Mouse (Mus musculus) gastrocnemius, postnatal 4 days (tissue): ENCODE results near the gene Cilp. TPM values are rescaled to one million over a fixed set of nuclear protein-coding genes. Genes with fewer than 3 reads are reported as not detected.
"Not testable (repeated sequence)": the region's sequence is repeated elsewhere in the genome, so short reads cannot be mapped to it uniquely, and the experiment has no call there.

Source experiments
- DNase-seq, 2 experiments: peaks; one replicate each; pipeline ENCODE4 v3.0.0; 2021 to 2022; ENCODE audit warnings: low spot score in 2 of 2, mixed read lengths in 2 of 2
- total RNA-seq, 2 experiments: library from RNA; stranded (reverse); gene quantifications; 2 replicates each; pipeline ENCODE4 v1.2.3; 2021

Cilp gene
- total RNA-seq, 2 experiments from 2014 or later: 56.9 to 59.0 TPM

- peak in 1 of 2 experiments; percentile 36 for DNase-seq
Measured at GRCm38 (mm10) chr9:65247502-65248376, 17.2 kb upstream of the Cilp start.

- DNase-seq: no peak
Measured at GRCm38 (mm10) chr9:65248377-65248690, 16.6 kb upstream of the Cilp start.

GRCm38 (mm10) chr9:65252026-65252425 is 13.0 kb upstream of the Cilp start:
- DNase-seq: peak in 1 of 2 experiments; percentile 60

DNA sequence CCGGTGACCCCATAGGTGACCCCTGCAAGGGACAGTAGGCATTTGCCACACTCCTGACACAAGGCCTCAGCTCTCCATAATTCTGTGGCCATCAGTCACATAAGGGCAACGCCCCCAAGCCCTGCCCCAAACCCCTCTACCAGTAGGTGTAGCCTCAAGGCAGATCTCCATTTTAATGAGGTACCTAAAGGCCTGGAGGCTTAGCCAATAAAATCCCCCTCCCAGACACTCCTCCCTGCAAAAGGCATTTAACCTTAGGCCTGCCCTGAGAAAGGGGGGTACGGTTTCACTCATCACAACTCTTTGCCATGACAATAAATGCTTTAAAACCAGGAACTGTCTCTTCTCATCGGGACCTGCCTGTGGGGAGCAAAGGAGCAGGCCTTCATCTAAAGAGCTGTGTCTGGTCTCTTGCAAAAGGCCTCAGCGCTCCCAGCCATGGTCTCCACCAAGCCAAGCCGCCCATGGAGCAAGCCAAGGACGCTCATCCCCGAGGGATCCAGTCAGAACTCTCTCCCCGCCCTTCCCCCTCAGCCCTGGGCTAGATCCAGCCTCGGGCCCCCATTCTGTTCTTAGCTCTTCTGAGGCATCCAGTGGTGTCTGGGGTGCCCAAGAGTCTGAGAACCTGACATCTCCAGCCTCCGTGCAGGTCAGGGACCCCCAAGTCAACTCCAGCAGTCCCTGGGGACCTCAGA is 8.9 kb upstream of the Cilp start:
- no peak for DNase-seq

GRCm38 (mm10) chr9:65257218-65257910 is 7.6 kb upstream of the Cilp start:
- DNase-seq: no peak

- no peak for DNase-seq
Measured at GRCm38 (mm10) chr9:65259366-65259765, 5.6 kb upstream of the Cilp start.

DNA sequence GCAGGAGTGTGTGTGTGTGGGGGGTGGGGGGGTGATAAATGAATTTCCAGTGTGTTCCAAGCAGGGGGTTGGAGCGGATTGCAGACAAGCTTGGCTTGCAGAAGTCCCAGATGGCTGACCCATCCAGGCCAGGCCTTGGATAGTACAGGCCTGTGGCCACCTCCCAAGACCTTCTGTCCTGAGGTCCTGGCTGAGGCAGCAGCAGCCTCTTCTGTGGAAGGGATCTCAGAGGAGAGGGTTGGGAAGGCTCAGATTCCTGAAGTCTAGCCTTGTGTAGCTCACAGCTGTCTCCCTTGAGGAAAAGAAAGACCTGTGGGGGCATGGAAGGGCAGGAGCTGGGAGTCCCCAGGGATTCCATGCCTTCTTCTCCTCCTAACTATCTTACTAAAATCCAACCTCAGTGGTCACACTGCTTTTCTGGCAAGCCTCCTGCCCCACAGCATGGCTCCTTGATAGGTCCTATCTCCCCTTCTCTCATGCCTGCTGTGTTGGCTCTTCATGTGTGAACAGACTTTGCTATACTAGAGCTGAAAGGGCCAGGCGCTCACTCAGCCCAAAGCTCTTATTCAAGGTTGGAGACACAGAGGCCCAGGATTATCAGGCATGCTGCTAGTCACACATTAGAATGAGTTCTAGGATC is 3.3 kb upstream of the Cilp start:
- DNase-seq: peak in 1 of 2 experiments; percentile 58

- DNase-seq: no peak
Measured at GRCm38 (mm10) chr9:65262641-65263120, 2.3 kb upstream of the Cilp start.

- DNase-seq: no peak
Measured at GRCm38 (mm10) chr9:65267742-65268515, 2.9 kb downstream of the Cilp start.

- no peak for DNase-seq
Measured at GRCm38 (mm10) chr9:65273048-65273809, 8.2 kb downstream of the Cilp start.

GRCm38 (mm10) chr9:65273873-65274272 is 8.9 kb downstream of the Cilp start:
- DNase-seq: no peak

- not testable (repeated sequence) for DNase-seq
Measured at GRCm38 (mm10) chr9:65274851-65275250, 9.9 kb downstream of the Cilp start.

DNA sequence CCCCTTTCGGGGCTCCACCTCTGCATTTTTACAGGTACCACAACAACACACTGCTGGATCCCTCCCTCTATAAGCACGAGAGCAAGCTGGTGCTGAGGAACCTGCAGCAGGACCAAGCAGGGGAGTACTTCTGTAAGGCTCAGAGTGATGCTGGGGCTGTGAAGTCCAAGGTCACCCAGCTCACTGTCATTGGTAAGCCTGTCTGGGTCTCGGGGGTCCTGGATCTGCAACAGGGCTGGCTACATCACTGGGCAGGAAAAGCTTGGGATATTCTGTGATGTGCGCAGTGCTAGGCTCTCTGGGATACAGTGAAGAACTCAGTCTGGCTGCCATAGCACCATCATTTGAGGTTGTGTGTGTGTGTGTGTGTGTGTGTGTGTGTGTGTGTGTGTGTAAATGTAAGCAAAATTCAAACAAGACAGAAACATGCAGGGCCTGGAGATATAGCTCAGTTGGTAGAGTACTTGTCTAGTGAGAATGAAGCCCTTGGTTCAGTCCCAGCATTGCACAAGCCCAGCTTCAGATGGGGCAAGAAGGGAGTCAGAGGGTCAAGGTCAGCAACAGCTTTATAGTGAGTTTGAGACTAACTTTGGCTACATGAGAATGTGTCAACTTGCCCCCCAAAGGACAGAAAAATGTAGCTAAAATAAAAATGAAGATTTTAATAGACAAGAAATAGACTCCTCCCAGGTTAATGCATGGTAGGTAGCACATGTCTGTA is 11.0 kb downstream of the Cilp start:
- DNase-seq: no peak

GRCm38 (mm10) chr9:65281536-65282151 is 16.7 kb downstream of the Cilp start:
- DNase-seq: peak in 1 of 2 experiments; percentile 46

GRCm38 (mm10) chr9:65283301-65283700 is 18.3 kb downstream of the Cilp start:
- no peak for DNase-seq

DNA sequence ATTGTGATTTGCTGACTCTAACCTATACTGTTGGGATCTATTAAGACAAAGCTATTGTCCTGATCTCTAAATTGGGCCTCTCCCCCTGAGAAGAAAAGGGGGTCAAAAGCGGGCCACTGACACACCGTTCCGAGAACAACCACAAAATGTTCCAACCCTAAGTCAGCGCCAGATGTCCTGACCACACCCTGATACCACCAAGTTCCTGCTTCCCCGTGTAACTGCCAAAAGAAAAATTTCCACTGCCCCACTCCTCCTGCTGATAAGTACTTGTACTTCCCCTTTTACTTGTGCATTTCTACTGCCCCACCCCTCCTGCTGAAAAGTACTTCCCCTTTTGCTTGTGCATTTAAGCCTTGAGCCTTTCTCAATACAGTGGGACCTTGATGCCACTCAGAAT is 23.3 kb downstream of the Cilp start:
- DNase-seq: not testable (repeated sequence)

DNA sequence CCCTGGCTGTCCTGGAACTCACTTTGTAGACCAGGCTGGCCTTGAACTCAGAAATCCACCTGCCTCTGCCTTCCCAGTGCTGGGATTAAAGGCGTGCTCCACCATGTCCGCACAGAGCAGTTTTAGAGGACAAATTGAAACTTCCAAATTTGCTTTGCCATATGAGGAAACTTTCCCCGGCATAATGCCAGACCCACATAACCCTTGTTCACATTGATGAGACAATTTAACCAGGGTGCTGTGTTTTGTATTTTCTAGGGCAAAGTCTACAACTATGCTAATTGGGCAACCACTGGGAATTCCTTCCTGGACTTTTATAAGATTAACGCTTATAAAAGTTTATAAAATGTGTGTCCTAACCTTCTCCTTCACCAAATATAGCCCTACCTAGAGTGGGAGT is 25.0 kb downstream of the Cilp start:
- DNase-seq: no peak

DNA sequence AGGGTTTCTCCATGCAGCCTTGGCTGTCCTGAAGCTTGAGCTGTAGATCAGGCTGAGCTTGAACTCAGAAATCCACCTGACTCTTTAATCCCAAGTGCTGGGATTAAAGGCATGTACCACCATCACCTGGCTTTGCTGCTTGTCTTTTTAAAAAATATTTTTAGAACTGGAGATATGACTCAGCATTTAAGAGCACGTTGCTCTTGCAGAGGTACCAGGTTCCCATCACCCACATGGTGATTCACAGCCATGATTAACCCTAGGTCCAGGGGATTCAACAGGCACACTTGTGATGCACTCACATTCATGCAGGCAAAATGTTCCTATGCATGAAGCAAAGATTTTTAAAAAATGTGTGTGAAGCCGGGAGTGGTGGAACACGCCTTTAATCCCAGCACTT is 27.4 kb downstream of the Cilp start:
- no peak for DNase-seq

DNA sequence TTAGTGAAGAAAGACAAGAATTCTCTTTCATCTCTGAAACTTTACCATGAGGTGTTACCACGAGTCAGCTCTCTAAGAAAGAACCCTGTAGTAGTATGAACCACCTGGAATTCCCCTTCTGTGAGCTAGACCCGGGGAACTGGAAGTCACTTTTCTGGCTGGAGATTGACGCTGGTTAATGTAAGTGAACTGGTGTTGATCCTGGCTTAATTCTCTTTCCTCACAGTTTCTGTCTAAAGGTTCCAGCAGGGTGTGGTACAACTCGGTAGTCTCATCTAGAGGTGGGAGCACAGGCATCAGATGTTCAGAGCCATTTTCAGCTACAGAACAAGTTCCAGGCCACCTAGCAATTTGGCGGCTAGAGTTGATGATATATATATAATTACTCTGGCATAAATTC is 28.1 kb downstream of the Cilp start:
- no peak for DNase-seq
